Mouse (Mus musculus) forebrain, postnatal 0 days (tissue): ENCODE results near the gene Nrsn2. TPM values are rescaled to one million over a fixed set of nuclear protein-coding genes. Genes with fewer than 3 reads are reported as not detected.
A peak's percentile ranks its signal among the peaks of the same experiment; 100 is the strongest.
"Not testable (repeated sequence)": the region's sequence is repeated elsewhere in the genome, so short reads cannot be mapped to it uniquely, and the experiment has no call there.

Source experiments
- ATAC-seq: fragments of 200-750 bp; cut with Nextera tagmentation; 2 replicates; pipeline ENCODE4 v1.8.0; 2017; ENCODE audit warnings: mild to moderate bottlenecking, moderate library complexity
- DNase-seq: peaks from one replicate; pipeline ENCODE4 v3.0.0-alpha.2; 2015
- H3K27ac ChIP-seq: fragments of 300-500 bp; sonication (generic); 2 replicates; pipeline ENCODE4 v1.5.1; 2014; ENCODE audit warnings: low read depth, mild to moderate bottlenecking, antibody characterized with exemption, low read length, moderate library complexity, mixed read lengths
- H3K27me3 ChIP-seq: fragments of 300-500 bp; sonication (generic); 2 replicates; pipeline ENCODE4 v1.6.1; 2014; ENCODE audit warnings: mild to moderate bottlenecking, low read length, mixed read lengths; ENCODE audit not compliant: insufficient read depth
- H3K36me3 ChIP-seq: fragments of 300-500 bp; sonication (generic); 2 replicates; pipeline ENCODE4 v1.6.1; 2014; ENCODE audit warnings: mild to moderate bottlenecking, moderate library complexity; ENCODE audit not compliant: insufficient read depth
- H3K4me1 ChIP-seq: fragments of 300-500 bp; sonication (generic); 2 replicates; pipeline ENCODE4 v1.6.1; 2014; ENCODE audit warnings: antibody characterized with exemption; ENCODE audit not compliant: insufficient read depth
- H3K4me2 ChIP-seq: fragments of 300-500 bp; sonication (generic); 2 replicates; pipeline ENCODE4 v1.6.1; 2014; ENCODE audit warnings: low read depth, mild to moderate bottlenecking, moderate library complexity
- H3K4me3 ChIP-seq: fragments of 300-500 bp; sonication (generic); 2 replicates; pipeline ENCODE4 v1.5.1; 2014; ENCODE audit warnings: low read depth, low read length, mixed read lengths
- H3K9ac ChIP-seq: fragments of 300-500 bp; sonication (generic); 2 replicates; pipeline ENCODE4 v1.6.1; 2014; ENCODE audit warnings: mild to moderate bottlenecking
- H3K9me3 ChIP-seq: fragments of 300-500 bp; sonication (generic); 2 replicates; pipeline ENCODE4 v1.6.1; 2016; ENCODE audit warnings: low read length
- CTCF ChIP-seq: sonication (generic); IDR thresholded peaks from 2 replicates; pipeline ENCODE4 v1.5.1; 2016; ENCODE audit warnings: antibody characterized with exemption, control low read depth, low read depth
- WGBS: fragments of 180-500 bp; shearing (Covaris S2); extraction: QIAGEN DNeasy Blood & Tissue Kit; methylation state at CpG from one replicate; pipeline ENCODE4 v1.1.7; 2014; 5-methylcytosine and 5-hydroxymethylcytosine counted together
- polyA plus RNA-seq: library from polyadenylated mRNA; unstranded; fragments of >200 nt; fragmentation: Nextera tagmentation; extraction: Ambion mirVana; gene quantifications from 2 replicates; pipeline ENCODE4 v1.2.1, GENCODE M21; 2015
- total RNA-seq: library from RNA; depleted of rRNA; stranded (reverse); fragments of >200 nt; gene quantifications from 2 replicates; pipeline ENCODE4 v1.2.3, GENCODE M21; 2014

The Nrsn2 gene
- total and polyA plus RNA-seq, 2 experiments from 2014 or later: 43.7 to 52.1 TPM

GRCm38 (mm10) chr2:152367917-152368316 is 8.5 kb downstream of the Nrsn2 start:
- Histone ChIP-seq H3K36me3 (no peaks in the 10 kb centered on the region), H3K4me2 (no peak overlapping the region), H3K27ac (no peak overlapping the region), H3K4me3 (no peak overlapping the region), H3K9ac (no peak overlapping the region), H3K27me3 (no peaks in the 10 kb centered on the region), H3K4me1 (0 out of 2 replicates have a peak, but pooled peaks cover 3% of the 10 kb centered on the region), H3K9me3 (no peaks in the 10 kb centered on the region)
- no peak for DNase-seq
- no peak for TF ChIP-seq CTCF
- ATAC-seq: no peak
- WGBS: 90% methylated on average over 5 of the region's 5 CpGs

GRCm38 (mm10) chr2:152363245-152364147 is 12.9 kb downstream of the Nrsn2 start:
- Histone ChIP-seq H3K36me3 (no peaks in the 10 kb centered on the region), H3K4me1 (0 out of 2 replicates have a peak, but pooled peaks cover 3% of the 10 kb centered on the region), H3K9me3 (no peaks in the 10 kb centered on the region), H3K4me2 (peak overlapping the region; percentile 47), H3K4me3 (peak overlapping the region; percentile 21), H3K9ac (peak overlapping the region; percentile 39; the same call in 1 of the 2 replicates), H3K27ac (peak overlapping the region; percentile 72), H3K27me3 (no peaks in the 10 kb centered on the region)
- TF ChIP-seq CTCF: peak; percentile 85
- 9% methylated on average over 17 of the region's 17 CpGs for WGBS
- DNase-seq: peak; percentile 92
- peak; percentile 81 for ATAC-seq

GRCm38 (mm10) chr2:152361193-152361592 is 15.2 kb downstream of the Nrsn2 start:
- Histone ChIP-seq H3K4me2 (no peak overlapping the region), H3K36me3 (no peaks in the 10 kb centered on the region), H3K4me3 (no peak overlapping the region), H3K27ac (no peak overlapping the region), H3K9ac (no peak overlapping the region), H3K4me1 (0 out of 2 replicates have a peak, but pooled peaks cover 3% of the 10 kb centered on the region), H3K9me3 (no peaks in the 10 kb centered on the region), H3K27me3 (no peaks in the 10 kb centered on the region)
- ATAC-seq: no peak
- DNase-seq: no peak
- 88% methylated on average over 8 of the region's 8 CpGs for WGBS
- TF ChIP-seq CTCF: no peak

- Histone ChIP-seq H3K4me1 (0 out of 2 replicates have a peak, but pooled peaks cover 3% of the 10 kb centered on the region), H3K27me3 (no peaks in the 10 kb centered on the region), H3K4me3 (no peak overlapping the region), H3K4me2 (no peak overlapping the region), H3K27ac (no peak overlapping the region), H3K36me3 (no peaks in the 10 kb centered on the region), H3K9ac (no peak overlapping the region), H3K9me3 (no peaks in the 10 kb centered on the region)
- DNase-seq: no peak
- no peak for ATAC-seq
- no peak for TF ChIP-seq CTCF
- 63% methylated on average over 7 of the region's 7 CpGs for WGBS
Measured at GRCm38 (mm10) chr2:152360271-152360775, 16.1 kb downstream of the Nrsn2 start.

GRCm38 (mm10) chr2:152359616-152360015 is 16.8 kb downstream of the Nrsn2 start:
- no peak for TF ChIP-seq CTCF
- Histone ChIP-seq H3K4me3 (no peak overlapping the region), H3K4me1 (0 out of 2 replicates have a peak, but pooled peaks cover 3% of the 10 kb centered on the region), H3K27me3 (no peaks in the 10 kb centered on the region), H3K27ac (no peak overlapping the region), H3K9ac (no peak overlapping the region), H3K4me2 (no peak overlapping the region), H3K9me3 (no peaks in the 10 kb centered on the region), H3K36me3 (no peaks in the 10 kb centered on the region)
- WGBS: 91% methylated on average over 5 of the region's 5 CpGs
- DNase-seq: no peak
- ATAC-seq: no peak

- H3K4me2 ChIP-seq, ATAC-seq, H3K9ac ChIP-seq, H3K9me3 ChIP-seq, H3K4me1 ChIP-seq, DNase-seq, H3K36me3 ChIP-seq, H3K4me3 ChIP-seq, H3K27ac ChIP-seq, H3K27me3 ChIP-seq: not testable (repeated sequence)
- peak; percentile 16; the same call in 1 of the 2 replicates for TF ChIP-seq CTCF
- 79% methylated on average over 5 of the region's 5 CpGs for WGBS
Measured at GRCm38 (mm10) chr2:152358977-152359376, 17.5 kb downstream of the Nrsn2 start.

- Histone ChIP-seq H3K4me3 (no peak overlapping the region), H3K27ac (no peak overlapping the region), H3K9me3 (no peaks in the 10 kb centered on the region), H3K9ac (no peak overlapping the region), H3K4me2 (no peak overlapping the region), H3K36me3 (no peaks in the 10 kb centered on the region), H3K4me1 (no peaks in the 10 kb centered on the region), H3K27me3 (no peaks in the 10 kb centered on the region)
- TF ChIP-seq CTCF: no peak
- no peak for ATAC-seq
- DNase-seq: no peak
- 93% methylated on average over 3 of the region's 3 CpGs for WGBS
Measured at GRCm38 (mm10) chr2:152357254-152357653, 19.2 kb downstream of the Nrsn2 start.
